Mouse (Mus musculus): ENCODE measurements around the gene Rad51b. TPM values are rescaled to one million over a fixed set of nuclear protein-coding genes. Genes with fewer than 3 reads are reported as not detected.

Gene Rad51b
- polyA plus RNA-seq, 1 experiment = 1.7 TPM

DNA sequence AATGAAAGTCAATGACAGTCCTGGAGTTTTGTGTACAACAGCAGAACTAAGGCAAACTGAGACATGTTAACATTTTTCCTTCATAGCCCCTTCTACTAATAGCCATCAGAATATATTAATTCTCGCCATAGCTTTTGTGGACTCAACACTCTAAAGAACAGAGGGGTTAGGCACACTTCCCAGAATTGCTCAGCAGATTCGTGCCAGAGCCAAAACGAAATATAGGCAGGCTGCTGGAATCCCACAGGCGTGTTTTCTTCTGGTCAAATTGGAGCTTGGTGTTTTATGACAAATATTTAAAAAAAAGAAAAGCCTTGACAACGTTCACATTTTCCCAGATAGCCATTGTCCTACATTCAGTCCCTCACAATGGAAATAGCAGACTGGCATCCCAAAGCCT is 350.9 kb downstream of the Rad51b start:
- DNase-seq (ENCODE audit: low spot score) = no peak

DNA sequence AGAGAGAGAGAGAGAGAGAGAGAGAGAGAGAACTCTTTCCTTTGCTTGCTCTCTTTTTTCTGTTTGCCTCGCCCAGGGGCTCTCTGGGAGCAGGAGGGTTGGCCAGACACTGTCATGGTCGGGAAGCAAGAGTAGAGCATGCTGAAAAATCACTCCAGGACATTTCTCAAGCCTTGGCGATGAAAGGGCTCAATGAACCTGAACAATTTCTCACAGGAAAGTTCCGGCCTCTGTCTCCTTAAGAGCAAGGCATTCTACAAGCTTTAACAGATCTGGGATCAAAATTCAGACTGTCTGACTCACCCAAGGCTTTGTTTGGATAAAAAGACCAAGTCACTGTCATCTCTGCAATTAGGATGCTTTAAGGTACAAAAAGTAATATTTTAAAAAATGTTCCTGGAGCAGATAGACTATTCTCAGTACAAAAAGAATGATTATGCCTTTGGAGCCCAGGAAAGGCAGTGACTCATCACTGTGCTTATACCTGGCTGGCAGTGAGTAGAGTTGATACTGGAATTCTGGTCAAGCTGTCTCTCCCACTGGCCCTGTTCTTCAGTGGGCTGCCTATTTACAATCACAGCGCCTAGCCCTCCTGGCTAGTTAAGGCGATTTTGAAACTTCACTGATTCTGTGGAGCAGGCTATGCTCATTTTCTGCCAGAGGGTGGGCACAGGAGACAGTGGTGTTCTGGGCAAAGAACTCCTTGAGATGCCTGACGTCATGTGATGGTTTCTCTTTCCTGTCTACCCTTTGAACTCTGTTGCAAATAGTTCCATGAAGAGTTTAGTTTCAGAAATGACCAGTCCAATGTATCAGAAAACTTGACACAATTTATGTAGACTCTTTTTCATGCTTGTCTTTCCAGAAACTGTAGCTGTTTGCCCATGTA is 352.0 kb downstream of the Rad51b start:
- DNase-seq (ENCODE audit: low spot score) = no peak

DNA sequence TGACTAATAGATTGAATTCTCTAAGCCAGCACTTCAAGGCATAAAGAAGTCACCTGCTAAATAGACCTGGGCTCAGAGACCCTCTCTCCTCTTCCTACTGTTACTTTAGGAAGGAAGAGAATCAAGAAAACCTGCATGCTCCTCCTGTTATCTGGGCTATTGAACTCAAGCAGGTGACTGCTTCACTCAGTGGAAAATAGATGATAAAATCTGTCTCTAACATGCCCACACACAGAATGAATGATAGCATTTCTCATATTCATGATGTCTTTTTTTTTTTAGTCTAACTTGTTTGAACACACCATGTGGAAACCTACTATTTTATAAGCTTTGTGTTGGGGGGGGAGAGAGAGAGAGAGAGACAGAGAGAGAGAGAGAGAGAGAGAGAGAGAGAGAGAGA is 352.7 kb downstream of the Rad51b start:
- DNase-seq (ENCODE audit: low spot score) = no peak

DNA sequence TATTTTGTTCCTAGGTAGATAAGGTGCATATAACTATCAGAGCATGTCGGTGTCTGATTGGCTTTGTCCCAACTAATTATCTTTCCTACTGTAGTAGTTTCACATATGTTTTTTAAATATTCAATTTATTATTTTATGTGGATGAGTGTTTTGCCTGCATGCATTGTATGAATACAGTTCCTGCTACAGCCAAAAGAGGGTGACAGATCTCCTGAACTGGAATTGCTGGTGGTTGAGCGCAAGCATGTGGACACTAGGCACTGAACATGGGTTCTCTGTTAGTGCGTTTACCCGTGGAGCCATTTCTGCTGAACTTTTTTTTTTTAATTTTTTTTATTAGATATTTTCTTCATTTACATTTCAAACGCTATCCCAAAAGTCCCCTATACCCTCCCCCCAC is 358.1 kb downstream of the Rad51b start:
- DNase-seq (ENCODE audit: low spot score) = no peak

DNA sequence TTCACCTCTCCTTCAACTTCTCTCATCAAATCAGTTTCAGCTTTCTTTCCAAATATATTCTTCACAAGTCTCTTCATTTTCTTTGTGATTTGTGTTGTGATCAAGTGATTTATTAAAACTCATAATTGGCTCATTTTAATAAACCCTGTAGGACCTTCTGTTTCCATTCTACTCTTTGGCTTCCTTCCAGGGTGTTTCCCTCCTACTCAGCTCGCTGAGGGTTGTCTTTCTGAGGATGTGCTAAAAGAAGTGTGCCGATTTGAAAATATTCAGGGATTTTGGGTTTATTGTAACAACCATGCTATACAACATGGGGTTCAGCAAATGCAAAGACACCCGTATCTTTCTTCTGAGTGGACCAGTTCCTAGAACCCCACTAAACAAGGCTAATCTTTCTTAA is 361.8 kb downstream of the Rad51b start:
- no peak for DNase-seq (ENCODE audit: low spot score)

DNA sequence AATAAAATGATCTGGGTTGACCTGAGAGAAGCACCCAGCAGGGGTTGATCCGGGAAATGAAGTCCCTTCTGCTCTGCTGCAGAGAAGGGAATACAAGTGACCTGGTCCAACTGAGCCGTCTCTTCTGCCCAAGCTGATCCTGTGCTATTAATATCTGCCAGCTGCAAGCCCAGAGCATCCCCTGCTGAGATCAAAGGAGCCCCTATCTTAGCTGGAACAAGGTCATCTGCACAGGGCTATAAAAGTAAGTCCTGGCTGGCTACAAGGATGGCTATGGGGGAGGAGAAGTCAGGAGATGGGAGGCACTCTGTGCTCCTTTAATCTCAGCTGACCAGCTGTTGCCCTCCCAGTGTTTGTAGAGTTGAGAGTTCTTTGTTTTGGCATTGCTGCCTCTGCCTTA is 364.2 kb downstream of the Rad51b start:
- DNase-seq (ENCODE audit: low spot score) = no peak

DNA sequence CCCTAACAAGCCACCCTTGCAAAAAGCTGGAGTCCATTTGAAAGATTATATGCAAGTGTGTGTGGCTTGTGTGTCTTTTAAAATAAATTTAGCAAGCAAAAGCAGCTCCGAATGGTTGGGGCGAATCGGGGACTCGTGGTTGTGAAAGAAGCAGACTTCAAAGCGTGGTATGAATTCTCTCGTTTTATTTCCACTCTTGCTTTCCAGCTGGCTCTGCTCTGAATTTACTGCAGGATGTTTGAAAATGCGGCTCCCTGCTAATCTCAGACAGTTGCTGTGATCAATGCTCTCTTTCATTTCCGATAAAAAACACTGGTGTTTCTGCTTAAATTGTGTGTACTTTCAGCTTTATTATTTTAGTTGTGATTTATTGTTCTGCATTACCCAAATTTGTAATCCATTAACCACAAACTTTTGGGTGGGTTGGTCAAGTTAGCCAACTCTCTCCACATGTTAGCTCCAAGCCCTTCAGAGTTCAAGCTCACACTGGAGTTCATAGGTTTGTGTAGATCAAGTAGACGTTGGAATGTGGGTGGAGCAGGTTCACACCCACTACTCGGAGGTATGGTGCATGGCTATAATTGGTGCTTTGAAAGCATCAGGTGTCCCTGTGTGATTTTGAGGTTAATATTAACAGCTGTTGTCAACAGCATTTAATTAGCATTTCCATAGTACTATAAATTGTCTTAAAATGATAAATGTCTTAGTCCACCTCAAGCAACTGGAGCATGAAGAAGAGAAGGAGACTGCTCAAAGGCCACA is 366.2 kb downstream of the Rad51b start:
- no peak for DNase-seq (ENCODE audit: low spot score)

DNA sequence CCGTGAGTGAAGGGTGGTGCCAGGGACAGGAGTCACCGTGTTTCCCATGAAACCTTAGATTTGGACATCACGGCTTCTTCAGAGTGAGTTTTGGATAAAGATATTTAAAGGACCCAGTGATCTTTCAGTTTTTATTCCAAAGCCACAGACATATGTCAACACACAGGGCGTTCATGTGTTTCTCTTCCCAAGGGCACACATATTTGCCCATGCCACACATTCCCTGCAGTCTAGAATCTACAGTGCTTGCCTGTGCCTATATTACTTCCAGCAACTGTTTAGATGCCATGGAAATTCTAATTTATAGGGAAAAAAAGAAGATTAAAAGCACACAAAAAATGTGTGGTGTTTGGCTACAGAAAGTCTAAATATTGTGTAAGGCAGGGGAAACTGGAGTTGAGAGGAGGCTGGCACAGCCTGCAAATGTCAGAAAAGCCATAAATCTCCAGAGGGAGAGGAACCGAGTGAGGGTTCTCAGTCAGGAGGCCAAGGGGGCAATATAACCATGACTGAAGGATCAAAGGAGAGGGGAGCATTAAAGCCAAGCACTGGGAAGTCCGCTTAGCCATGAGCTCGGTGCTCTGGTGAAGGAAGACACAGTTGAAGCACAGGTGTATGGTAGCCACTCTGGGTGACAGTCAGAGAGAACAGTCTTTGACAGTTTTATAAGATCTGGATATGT is 367.0 kb downstream of the Rad51b start:
- no peak for DNase-seq (ENCODE audit: low spot score)

DNA sequence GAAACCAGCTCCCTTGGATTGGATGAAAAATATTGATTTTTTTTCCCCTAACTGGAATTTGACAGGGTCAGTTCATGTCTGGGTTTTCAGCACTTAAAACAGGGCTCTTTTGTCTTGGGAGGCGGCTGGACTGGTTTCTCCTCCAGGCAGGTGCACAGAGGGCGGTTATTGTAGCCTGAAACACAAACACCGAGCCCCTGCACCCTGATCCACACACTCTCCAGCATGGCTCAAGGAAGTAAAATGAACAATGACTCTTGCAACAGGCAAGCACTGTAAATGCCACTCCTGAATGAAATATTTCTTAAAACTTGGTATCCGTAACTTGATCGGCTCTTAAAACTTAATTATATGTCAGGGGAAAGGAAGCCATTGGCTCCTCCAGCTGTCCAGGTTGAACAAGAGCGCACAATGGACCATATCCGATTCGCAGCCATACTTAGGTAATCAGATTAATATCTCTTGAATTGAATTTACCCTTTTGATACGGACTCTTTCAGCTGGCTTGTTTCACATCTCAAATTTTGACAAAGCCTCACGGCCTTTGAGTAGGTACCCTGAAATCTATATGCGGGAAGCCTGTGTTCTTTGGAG is 377.9 kb downstream of the Rad51b start:
- DNase-seq (ENCODE audit: low spot score) = no peak

DNA sequence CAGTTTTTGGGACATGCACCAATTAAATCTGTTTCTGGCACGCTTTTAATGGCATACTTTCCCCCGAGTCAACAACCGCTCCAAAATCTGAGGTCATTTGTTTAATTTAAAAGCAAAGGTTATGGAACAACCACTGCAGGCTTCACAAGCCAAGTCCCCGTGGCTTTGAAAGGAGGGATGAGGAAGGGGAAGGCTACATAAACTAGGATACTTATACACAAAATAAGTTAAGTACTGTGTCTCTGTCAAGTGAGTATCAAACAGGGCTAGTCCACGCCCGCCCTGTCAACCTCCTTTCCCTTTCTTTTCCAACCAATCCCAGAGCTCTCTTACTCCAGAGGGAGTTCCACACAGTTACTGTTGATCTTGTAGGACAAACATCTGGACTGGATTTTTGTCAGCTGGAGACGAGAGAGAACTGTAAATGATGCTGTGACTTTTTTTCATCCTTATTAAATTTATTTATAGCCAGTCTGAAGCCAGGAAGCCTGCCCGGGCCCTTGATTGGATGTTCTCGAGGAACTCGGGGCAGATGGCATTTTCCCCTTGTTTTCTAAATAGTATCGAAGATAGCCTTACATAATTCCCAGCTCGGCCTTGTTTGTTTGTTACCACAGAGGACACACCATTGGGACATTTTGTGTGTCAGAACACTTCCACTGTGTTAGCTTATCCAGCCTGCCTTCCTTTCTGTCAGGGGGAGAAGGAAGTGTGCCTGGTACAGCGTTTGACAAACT is 378.5 kb downstream of the Rad51b start:
- no peak for DNase-seq (ENCODE audit: low spot score)

DNA sequence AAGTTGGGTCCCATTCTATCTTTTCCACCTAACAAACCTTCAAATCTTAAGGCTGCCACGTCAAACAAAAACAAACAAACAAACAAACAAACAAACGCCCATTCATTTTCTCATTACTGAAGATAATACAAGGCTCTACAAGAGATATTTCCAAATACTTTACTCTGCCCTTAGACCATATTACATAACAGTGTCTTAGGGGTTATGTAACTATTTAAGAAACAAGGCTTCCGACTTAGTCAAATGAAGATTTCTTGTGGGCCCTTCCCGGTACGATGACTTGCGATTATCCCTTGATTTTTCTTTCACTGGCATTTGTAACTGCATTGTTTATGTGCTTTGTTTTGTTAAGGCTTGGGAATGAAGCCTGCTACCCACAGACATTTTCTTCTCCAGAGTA is 379.2 kb downstream of the Rad51b start:
- no peak for DNase-seq (ENCODE audit: low spot score)

DNA sequence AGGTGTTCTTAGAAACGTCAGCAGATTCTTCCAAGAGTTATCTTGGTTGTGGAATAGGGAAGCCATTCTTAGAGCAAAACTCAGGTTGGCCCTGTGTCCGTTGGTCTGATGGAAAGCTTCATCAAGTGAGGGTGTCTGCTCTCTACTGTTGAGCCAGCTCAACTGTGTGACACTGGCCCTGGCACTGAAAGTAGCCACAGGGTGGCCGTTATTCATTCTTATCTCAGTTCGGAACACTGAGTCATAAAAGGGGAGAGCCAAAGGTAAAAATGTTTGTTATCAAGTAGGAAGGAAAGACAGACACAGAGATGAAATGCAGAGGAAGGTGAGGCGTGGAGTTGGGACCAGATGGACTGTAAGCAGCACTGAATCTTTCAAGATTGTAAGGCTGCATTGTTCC is 379.8 kb downstream of the Rad51b start:
- no peak for DNase-seq (ENCODE audit: low spot score)

DNA sequence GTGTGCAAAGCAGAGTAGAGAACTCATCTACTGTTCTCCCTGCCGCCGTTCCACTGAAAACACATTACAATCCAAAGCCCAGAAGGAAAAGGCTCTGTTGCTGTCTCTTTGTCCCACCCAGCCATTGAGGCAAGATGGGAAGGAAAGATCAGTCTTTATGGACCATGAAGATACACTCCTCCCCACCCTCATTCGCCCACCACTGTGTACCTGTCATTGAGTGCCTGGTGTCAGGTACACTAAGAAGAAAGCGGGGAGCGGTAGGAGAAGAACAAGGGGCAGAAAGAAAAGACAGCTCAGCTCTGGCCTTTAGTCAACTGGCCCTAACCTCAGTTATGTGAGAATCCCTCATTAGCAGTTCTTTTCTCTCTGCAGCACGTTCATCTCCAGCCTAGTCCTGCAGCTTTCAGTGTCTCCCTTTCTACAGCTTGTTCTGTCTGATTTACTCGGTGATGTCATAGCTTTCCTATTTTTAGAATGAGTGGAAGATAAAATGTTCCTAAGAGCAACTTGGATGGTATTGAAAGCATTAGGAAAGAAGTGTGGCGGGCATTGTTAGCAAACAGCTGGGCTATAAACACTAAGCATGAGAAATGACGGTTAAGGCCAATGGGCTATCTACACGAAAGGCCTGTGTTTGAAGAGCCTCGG is 382.3 kb downstream of the Rad51b start:
- DNase-seq (ENCODE audit: low spot score) = no peak

DNA sequence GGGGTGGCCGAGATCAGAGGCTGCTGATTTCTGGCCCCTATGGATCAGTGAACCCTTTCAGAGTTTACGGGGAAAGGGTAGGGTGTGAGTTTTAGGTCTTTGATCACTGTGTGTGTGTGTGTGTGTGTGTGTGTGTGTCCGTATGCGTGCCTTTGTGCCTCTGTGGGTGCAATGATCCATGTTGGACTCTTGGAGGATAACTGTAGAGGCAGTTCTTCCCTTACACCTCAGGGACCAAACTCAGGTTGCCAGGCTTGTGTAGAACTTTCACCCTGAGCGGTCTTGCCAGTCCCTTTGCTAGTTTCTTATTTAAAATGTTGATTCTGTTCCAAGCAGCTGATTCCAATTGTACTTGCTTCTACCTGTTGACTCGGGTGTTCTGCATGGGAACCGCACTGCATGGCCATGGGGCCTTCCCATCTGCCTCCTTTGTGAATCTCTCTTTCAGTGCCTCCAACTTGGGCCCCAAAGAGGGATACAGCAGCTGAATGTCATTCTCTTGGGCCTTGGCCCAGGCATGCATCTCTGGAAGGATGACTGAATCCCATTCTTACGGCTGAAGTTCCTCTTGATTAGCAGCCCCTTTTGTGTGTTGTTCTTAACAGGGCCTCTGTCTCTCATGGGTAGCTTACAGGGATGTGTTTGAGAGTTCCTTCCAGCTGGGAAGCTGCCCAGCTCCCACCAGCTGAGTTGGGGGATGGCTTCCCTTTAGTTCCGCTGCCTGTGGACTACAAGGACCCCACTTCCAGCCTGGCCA is 383.0 kb downstream of the Rad51b start:
- no peak for DNase-seq (ENCODE audit: low spot score)

DNA sequence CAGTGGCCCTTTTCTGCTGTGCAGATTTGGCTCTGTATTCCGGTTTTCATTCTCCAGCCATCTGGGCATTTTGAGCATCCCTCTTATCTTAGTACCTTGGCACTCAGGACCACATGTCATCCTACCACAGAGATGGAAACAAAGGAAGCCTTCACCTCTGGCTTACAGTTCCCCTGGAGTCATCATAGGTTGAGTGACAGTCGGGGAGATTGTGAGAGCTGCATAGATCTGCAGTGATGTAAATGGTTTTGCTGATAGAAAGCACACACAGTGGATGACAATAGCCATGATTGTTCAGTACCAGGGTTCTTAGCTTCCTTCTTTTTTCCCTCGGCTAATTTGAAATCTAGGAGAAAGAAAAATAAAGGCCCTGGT is 383.6 kb downstream of the Rad51b start:
- no peak for DNase-seq (ENCODE audit: low spot score)

DNA sequence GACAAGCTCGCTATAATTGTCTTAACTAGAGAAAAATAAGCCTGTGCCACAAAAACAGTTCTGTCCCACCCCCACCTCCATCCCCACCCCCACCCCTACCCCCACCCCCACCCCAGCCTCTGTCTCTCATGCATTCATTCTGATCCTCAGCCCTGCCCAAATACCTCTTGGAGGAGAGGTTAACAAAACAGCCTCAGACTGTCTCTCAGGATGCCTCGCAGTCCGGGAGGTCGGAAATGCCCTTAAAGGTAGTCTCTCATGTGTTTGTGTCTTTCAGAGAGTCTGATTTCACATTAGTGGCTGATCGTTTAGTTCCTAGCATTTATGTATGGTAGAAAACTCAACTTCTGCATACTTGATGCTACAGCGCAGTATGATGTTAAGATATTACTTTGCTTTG is 384.5 kb downstream of the Rad51b start:
- DNase-seq (ENCODE audit: low spot score) = no peak

DNA sequence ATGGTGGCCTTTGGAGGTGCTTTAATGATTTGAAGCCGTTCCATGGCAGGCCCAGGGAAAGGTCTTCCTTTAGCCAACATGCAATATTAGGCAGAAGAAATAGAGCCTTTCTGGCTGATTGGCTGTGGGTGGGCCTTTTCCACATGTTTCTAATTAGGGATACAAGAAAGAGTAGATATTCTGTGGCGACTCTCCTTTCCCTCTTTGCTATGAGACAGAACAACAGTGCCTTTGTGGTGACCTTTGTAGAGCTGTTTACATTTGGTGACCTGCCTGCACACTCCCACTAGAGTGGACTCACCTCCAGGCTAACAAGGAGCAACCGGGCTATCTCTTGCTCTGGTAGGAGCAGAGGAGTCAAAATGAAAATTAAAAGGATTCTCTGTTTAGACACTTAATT is 386.3 kb downstream of the Rad51b start:
- DNase-seq (ENCODE audit: low spot score) = no peak

DNA sequence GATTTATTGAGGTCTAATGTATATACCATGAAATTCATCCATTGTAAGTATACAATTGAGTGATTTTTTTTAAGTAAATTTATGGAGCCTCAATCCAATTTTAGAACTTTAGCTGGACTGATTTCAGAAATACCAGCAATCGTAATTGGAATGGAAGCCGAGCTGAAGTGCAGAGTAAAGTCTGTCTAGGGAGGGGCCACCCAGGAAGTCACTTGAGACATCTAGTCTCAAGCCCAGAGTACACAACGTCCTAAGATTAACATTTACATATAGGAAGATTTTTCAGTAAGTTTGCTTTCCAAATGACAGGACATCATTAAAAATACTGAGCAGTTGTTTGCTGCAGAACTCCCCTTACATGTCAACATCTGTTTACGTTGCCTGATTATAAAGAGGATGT is 386.7 kb downstream of the Rad51b start:
- no peak for DNase-seq (ENCODE audit: low spot score)

DNA sequence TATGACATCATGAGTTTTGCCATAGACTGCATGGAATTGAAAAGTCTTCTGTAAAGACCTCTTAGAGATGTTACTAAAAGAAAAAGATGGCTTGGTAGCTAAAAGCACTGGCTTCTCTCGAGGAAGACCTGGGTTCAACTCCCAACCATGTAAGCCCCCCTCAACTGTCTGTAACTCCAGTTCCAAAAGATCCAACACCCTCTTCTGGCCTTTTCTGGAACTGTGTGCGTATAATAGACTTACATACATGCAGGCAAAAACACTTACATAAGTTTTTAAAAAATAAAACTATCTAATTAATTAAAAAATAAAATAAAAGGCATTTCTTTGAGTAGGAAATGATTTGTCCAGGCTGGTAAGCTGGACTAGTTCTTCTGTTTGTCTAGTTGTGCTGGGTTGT is 387.3 kb downstream of the Rad51b start:
- DNase-seq (ENCODE audit: low spot score) = no peak

DNA sequence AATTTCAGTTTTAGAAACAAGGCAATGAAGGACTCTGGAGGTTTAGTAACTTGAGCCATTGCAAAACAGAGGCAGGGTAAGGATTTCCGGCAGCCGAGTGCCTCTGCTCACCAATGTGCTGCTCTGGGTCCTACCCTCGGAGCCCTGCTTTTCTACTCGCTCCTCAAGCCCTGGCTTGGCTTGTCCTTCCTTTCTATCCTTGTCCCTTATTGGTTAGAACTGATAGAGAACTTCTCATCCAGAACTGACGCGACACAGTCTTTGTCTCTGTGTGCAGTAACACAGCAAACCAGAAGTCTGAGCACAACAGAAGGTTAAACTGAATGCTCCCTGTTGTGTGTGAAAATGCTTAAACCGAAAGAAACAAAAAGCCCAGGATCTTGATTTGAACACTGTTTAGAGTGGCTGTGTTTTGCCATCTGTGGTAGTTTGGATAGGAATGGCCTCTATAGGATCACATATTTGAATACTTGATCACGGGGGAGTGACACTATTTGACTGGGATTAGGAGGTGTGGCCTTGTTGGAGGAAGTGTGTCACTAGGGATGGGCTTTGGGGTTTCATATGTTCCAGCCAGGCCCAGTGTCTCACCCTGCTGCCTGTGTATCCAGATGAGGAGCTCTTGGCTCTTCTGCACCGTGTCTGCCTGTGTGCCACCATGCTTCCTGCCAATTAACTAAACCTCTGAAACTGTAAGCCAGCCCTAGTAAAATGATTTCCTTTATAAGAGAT is 389.7 kb downstream of the Rad51b start:
- DNase-seq (ENCODE audit: low spot score) = no peak
